ENCODE assay signal across 8 mouse cellular contexts in genomic region chr6:139248920-139249547, GRCm38 (mm10).
A peak's percentile ranks its signal among the peaks of the same experiment; 100 is the strongest.
DNase-seq lines count a peak whose midpoint lies in the region; ATAC-seq lines count a peak whose summit lies in the region.

No protein-coding gene starts in this region.

- H3K36me3 ChIP-seq in forebrain, embryonic 11.5 days (ENCODE audit: control insufficient read depth, insufficient read depth, low read length): no peaks in the 10 kb centered on the region
- H3K36me3 ChIP-seq in hindbrain, embryonic 13.5 days: no peaks in the 10 kb centered on the region

- DNase-seq in CD4-positive, CD25-positive, alpha-beta regulatory T cell, adult 2 months (ENCODE audit: low read depth, low spot score): peak; percentile 4
- peak; percentile 78 for DNase-seq in brain, adult 2 months (ENCODE audit: low read depth, low spot score)
- peak; percentile 81 for DNase-seq in forebrain, embryonic 11.5 days (ENCODE audit: low spot score)
- peak; percentile 67 to 69 for DNase-seq in layer of hippocampus, postnatal 36 days
- DNase-seq in skeletal muscle tissue, adult 2 months (ENCODE audit: low read depth, low spot score): peak; percentile 3

- H3K9ac ChIP-seq in forebrain, embryonic 11.5 days (ENCODE audit: low read length): no peak overlapping the region
- H3K9ac ChIP-seq in hindbrain, embryonic 13.5 days: no peak overlapping the region

- ATAC-seq in CD4-positive, CD25-positive, alpha-beta regulatory T cell, adult 4 months: no peak
- peak; percentile 87 for ATAC-seq in forebrain, embryonic 11.5 days (replicated peaks; ENCODE audit: low FRiP score)
- peak; percentile 73 for ATAC-seq in hindbrain, embryonic 13.5 days (ENCODE audit: low FRiP score)
- peak; percentile 82 for ATAC-seq in megakaryocyte-erythroid progenitor cell, adult 5-6 weeks (replicated peaks; ENCODE audit: low FRiP score, low TSS enrichment, poor library complexity, severe bottlenecking)

- H3K9me3 ChIP-seq in forebrain, embryonic 11.5 days (ENCODE audit: control insufficient read depth, low read length): no peaks in the 10 kb centered on the region
- 0 out of 2 replicates have a peak, but pooled peaks cover 3% of the 10 kb centered on the region for H3K9me3 ChIP-seq in hindbrain, embryonic 13.5 days

- H3K4me3 ChIP-seq in forebrain, embryonic 11.5 days (ENCODE audit: low read depth, low read length): no peak overlapping the region
- no peak overlapping the region for H3K4me3 ChIP-seq in hindbrain, embryonic 13.5 days

- H3K4me2 ChIP-seq in forebrain, embryonic 11.5 days (ENCODE audit: low read depth, low read length, severe bottlenecking): no peak overlapping the region
- no peak overlapping the region for H3K4me2 ChIP-seq in hindbrain, embryonic 13.5 days

- no peak overlapping the region for H3K27ac ChIP-seq in forebrain, embryonic 11.5 days (ENCODE audit: low read depth, low read length)
- H3K27ac ChIP-seq in hindbrain, embryonic 13.5 days: no peak overlapping the region

- 32% methylated on average over 11 of the region's 11 CpGs for WGBS in forebrain, embryonic 11.5 days
- WGBS in hindbrain, embryonic 13.5 days: 40% methylated on average over 11 of the region's 11 CpGs

- H3K27me3 ChIP-seq in forebrain, embryonic 11.5 days (ENCODE audit: control insufficient read depth, insufficient read depth, low read length): no peaks in the 10 kb centered on the region
- no peaks in the 10 kb centered on the region for H3K27me3 ChIP-seq in hindbrain, embryonic 13.5 days

- H3K4me1 ChIP-seq in forebrain, embryonic 11.5 days (replicated peaks; ENCODE audit: control insufficient read depth, insufficient read depth, low read length): no peaks in the 10 kb centered on the region
- H3K4me1 ChIP-seq in hindbrain, embryonic 13.5 days (replicated peaks): no peaks in the 10 kb centered on the region

Comparison
In these comparisons a context has a peak if more than half of its experiments do, and no peak if none do; other contexts are left out.
1. DNase-seq: peak in every context shown above with its lines; median percentile 81 in forebrain, embryonic 11.5 days; 78 in brain, adult 2 months; 68 in layer of hippocampus, postnatal 36 days; 4 in CD4-positive, CD25-positive, alpha-beta regulatory T cell, adult 2 months; 3 in skeletal muscle tissue, adult 2 months.